Mouse (Mus musculus) olfactory bulb, adult 2 months (tissue): Measurements from ENCODE around the gene Cacna1e.

Experiments used
- CTCF ChIP-seq: fragments of 200-500 bp; IDR thresholded peaks from 2 replicates; pipeline ENCODE4 v1.5.1; 2012; ENCODE audit warnings: low read depth, mild to moderate bottlenecking, low read length, moderate library complexity; ENCODE audit not compliant: insufficient read depth
- POLR2A ChIP-seq: fragments of 200-500 bp; IDR thresholded peaks from 2 replicates; pipeline ENCODE4 v1.6.1; 2012; ENCODE audit warnings: mild to moderate bottlenecking, low read depth, low read length, moderate library complexity; ENCODE audit not compliant: insufficient read depth

DNA sequence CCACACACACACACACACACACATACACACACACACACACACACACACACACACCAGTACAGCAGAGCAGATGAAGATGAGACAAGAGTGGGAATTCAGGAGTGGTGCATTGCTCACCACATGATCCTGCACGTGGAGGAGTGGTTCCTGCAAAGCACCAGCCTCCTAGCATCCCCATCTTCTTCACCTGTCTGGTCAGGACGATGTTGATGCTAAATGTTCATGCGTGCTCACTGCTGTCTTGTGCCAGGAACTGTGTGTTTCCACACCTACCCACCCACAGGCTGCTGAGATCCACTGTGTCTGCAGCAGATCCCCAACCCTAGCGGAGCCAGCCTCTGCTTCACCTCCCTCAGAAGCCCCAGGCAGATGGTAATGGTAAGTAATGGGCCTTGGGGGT, 95.8 kb downstream of the Cacna1e start:
- TF ChIP-seq CTCF (no peak), POLR2A (no peak)
